Comparison of ENCODE assay signal across 7 mouse cellular contexts in the genomic region with DNA sequence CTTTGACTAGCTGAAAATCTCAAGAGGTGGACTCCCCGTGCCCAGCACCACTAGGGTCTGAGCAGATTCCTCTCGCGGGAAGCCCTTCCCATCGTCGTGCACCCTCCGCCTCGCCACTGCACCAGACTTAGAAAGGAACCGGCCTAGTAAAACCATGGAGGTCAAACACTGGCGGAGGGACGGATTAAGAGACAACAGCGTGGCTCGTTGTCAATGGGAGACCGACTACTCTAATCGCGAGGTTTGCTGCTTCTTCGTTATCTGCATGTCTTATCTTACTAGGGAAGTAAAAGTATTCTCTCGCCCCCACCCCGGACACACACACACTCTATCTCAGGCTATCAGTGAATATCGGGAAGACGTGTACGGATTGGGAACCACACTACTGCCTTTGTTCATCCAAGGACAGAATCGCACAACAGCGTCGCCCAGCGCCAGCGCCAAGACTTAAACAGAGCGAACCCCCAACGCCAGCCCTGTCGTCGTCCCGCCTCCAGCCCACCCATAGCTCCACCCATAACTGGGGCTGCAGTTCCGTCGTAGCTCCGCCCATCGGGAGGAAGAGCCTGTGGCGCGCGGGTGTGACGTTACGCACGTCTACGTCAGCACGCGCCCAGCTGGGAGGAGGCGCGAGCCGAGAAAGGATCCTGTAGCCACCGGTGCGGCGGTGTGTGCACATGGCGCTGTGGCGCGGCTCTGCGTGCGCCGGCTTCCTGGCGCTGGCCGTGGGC. TPM values are rescaled to one million over a fixed set of nuclear protein-coding genes. Genes with fewer than 3 reads are reported as not detected.
DNase-seq lines count a peak whose midpoint lies in the region; ATAC-seq lines count a peak whose summit lies in the region.

A gene (plus strand): TSS at position 602 of the 731 bp plus-strand sequence.

- peak; percentile 98 for DNase-seq in adrenal gland, postnatal 14 days
- peak; percentile 99 for DNase-seq in embryonic facial prominence, embryonic 11.5 days (ENCODE audit: low spot score)
- DNase-seq in kidney, adult 11 months: peak; percentile 98
- DNase-seq in limb, embryonic 10.5 days (ENCODE audit: low spot score): peak; percentile 97
- DNase-seq in spleen, adult 12 weeks (ENCODE audit: low spot score): peak; percentile 96

- ATAC-seq in embryonic facial prominence, embryonic 11.5 days (replicated peaks; ENCODE audit: insufficient number of reproducible peaks, low FRiP score, low TSS enrichment, low read depth): peak; percentile 95
- peak; percentile 85 for ATAC-seq in granulocyte monocyte progenitor cell, adult 5-6 weeks (replicated peaks; ENCODE audit: poor library complexity, severe bottlenecking)
- peak; percentile 98 for ATAC-seq in midbrain, embryonic 13.5 days

- WGBS in embryonic facial prominence, embryonic 11.5 days: 2% methylated on average over 57 of the region's 58 CpGs
- 3% methylated on average over 58 of the region's 58 CpGs for WGBS in limb, embryonic 10.5 days
- under 1% methylated on average over 57 of the region's 58 CpGs for WGBS in midbrain, embryonic 13.5 days

- peak within 1 kb of the TSS; percentile 96 for H3K4me3 ChIP-seq in embryonic facial prominence, embryonic 11.5 days (ENCODE audit: low read depth, low read length)
- peak within 1 kb of the TSS; percentile 97 for H3K4me3 ChIP-seq in limb, embryonic 10.5 days
- peak within 1 kb of the TSS; percentile 75 for H3K4me3 ChIP-seq in midbrain, embryonic 13.5 days (replicated peaks)

- peaks cover 8% of the 10 kb centered on the region for H3K4me1 ChIP-seq in embryonic facial prominence, embryonic 11.5 days (ENCODE audit: control insufficient read depth, insufficient read depth, low read length)
- peaks cover 52% of the 10 kb centered on the region for H3K4me1 ChIP-seq in limb, embryonic 10.5 days
- H3K4me1 ChIP-seq in midbrain, embryonic 13.5 days (replicated peaks): peaks cover 32% of the 10 kb centered on the region

- H3K27ac ChIP-seq in embryonic facial prominence, embryonic 11.5 days (replicated peaks; ENCODE audit: low read depth, low read length): peak within 1 kb of the TSS; percentile 95
- H3K27ac ChIP-seq in limb, embryonic 10.5 days: peak within 1 kb of the TSS; percentile 96
- peak within 1 kb of the TSS; percentile 94 for H3K27ac ChIP-seq in midbrain, embryonic 13.5 days

- no peaks in the 10 kb centered on the region for H3K36me3 ChIP-seq in embryonic facial prominence, embryonic 11.5 days (replicated peaks; ENCODE audit: control insufficient read depth, insufficient read depth, low read depth, low read length)
- H3K36me3 ChIP-seq in limb, embryonic 10.5 days: peaks cover 4% of the 10 kb centered on the region; the same call in 1 of the 2 replicates
- H3K36me3 ChIP-seq in midbrain, embryonic 13.5 days: no peaks in the 10 kb centered on the region

- H3K4me2 ChIP-seq in embryonic facial prominence, embryonic 11.5 days (ENCODE audit: low read depth, low read length): peak within 1 kb of the TSS; percentile 77
- H3K4me2 ChIP-seq in midbrain, embryonic 13.5 days (replicated peaks): peak within 1 kb of the TSS; percentile 76

- H3K9me3 ChIP-seq in embryonic facial prominence, embryonic 11.5 days (replicated peaks; ENCODE audit: control insufficient read depth, low read length): no peaks in the 10 kb centered on the region
- no peaks in the 10 kb centered on the region for H3K9me3 ChIP-seq in limb, embryonic 10.5 days (replicated peaks)
- no peaks in the 10 kb centered on the region for H3K9me3 ChIP-seq in midbrain, embryonic 13.5 days

- no peaks in the 10 kb centered on the region for H3K27me3 ChIP-seq in embryonic facial prominence, embryonic 11.5 days (ENCODE audit: control insufficient read depth, insufficient read depth, low read length)
- no peaks in the 10 kb centered on the region for H3K27me3 ChIP-seq in limb, embryonic 10.5 days (ENCODE audit: low read depth, poor library complexity, severe bottlenecking)
- no peaks in the 10 kb centered on the region for H3K27me3 ChIP-seq in midbrain, embryonic 13.5 days

- peak within 1 kb of the TSS; percentile 90 for H3K9ac ChIP-seq in embryonic facial prominence, embryonic 11.5 days (replicated peaks; ENCODE audit: low read length)
- H3K9ac ChIP-seq in midbrain, embryonic 13.5 days (replicated peaks): peak within 1 kb of the TSS; percentile 88

RNA-seq across cellular contexts. Expression of the gene that starts here (rescaled TPM):
- 24.9 and 28.8 TPM in 2 replicates for total RNA-seq in adrenal gland, postnatal 14 days (2021)
- polyA plus RNA-seq in embryonic facial prominence, embryonic 11.5 days (2014; fragmentation: Nextera tagmentation; extraction: Ambion mirVana): 50.7 and 54.7 TPM in 2 replicates
- total RNA-seq in granulocyte monocyte progenitor cell, adult 5-6 weeks (2014; fragmentation: Nextera tagmentation): 47.8 and 56.8 TPM in 2 replicates
- 48.4 and 55.0 TPM in 2 replicates for total RNA-seq in granulocyte monocyte progenitor cell, adult 5-6 weeks (2017)
- polyA plus RNA-seq in limb, embryonic 10.5 days (2016; fragmentation: Nextera tagmentation; extraction: Ambion mirVana): 45.8 and 46.9 TPM in 2 replicates
- 22.1 and 22.3 TPM in 2 replicates for polyA plus RNA-seq in midbrain, embryonic 13.5 days (2015; fragmentation: Nextera tagmentation; extraction: Ambion mirVana)

Comparison
In these comparisons a context has a peak if more than half of its experiments do, and no peak if none do; other contexts are left out.
1. Peak in every context shown above with its lines: DNase-seq, ATAC-seq, H3K4me3 ChIP-seq and H3K27ac ChIP-seq.